Comparison of ENCODE assay signal across 8 mouse cellular contexts in the genomic region with DNA sequence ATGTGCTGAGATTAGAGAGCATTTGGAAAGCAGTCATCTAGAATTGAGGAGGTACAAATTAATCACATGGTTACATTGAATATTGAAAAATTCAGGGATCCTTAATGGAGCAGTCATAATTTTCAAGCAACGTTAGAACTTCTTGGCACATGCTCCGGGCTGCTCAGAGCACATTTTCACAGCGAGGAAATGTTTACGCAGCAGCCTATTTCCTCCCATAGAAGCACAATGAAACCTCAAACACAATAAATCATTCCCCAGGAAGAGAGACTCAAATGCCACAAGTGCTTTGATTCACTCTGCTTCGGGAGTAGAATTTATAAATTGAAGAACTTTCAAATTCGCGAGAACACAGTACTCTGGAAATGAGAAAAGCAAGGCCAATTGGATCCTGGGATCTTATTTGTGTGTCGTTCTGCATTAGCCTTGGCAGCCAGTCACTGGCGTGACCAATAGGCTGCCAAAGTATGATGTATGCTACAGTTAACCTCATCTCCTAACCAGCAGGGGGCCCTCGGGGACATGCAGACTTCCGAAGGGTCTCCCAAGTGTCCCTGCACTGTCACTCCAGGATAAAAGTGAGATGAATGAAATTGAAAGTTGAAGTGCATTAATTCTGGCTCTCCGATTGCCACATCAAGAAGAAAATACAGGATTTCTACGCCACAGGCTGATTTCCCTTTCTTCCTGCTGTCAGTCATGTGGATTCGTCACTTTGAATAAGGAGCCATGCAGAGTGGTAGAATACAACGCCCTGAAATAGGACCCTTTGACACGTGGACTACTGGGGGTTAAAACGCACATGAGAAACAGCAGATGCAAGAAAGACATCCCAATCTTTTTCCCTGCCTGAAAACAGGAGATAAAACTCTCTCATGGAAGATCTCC.
DNase-seq lines count a peak whose midpoint lies in the region; ATAC-seq lines count a peak whose summit lies in the region.

No protein-coding gene starts in this region.

- intact Hi-C loops in heart, postnatal 25 days (cut with DNase I): no loop called here

- H3K4me3 ChIP-seq in embryonic facial prominence, embryonic 15.5 days (replicated peaks): peak overlapping the region; percentile 36
- H3K4me3 ChIP-seq in heart, embryonic 13.5 days: peak overlapping the region; percentile 37
- H3K4me3 ChIP-seq in limb, embryonic 15.5 days: peak overlapping the region; percentile 22
- H3K4me3 ChIP-seq in midbrain, embryonic 14.5 days (replicated peaks; ENCODE audit: low read depth, low read length): peak overlapping the region; percentile 23
- peak overlapping the region; percentile 23 for H3K4me3 ChIP-seq in stomach, embryonic 15.5 days (replicated peaks)

- peak; percentile 69; the same call in 1 of the 2 replicates for ATAC-seq in embryonic facial prominence, embryonic 15.5 days (ENCODE audit: insufficient number of reproducible peaks, low FRiP score, low TSS enrichment, low read depth)
- ATAC-seq in heart, embryonic 13.5 days (ENCODE audit: extremely low read depth, insufficient number of reproducible peaks, low FRiP score, low TSS enrichment): no peak
- no peak for ATAC-seq in limb, embryonic 15.5 days (ENCODE audit: insufficient number of reproducible peaks, low FRiP score, low TSS enrichment, low read depth)
- peak; percentile 94 for ATAC-seq in midbrain, embryonic 14.5 days (ENCODE audit: low FRiP score, low TSS enrichment)
- peak; percentile 66 for ATAC-seq in stomach, embryonic 15.5 days (ENCODE audit: insufficient read depth, low FRiP score, low read depth)

- no peaks in the 10 kb centered on the region for H3K36me3 ChIP-seq in embryonic facial prominence, embryonic 15.5 days
- H3K36me3 ChIP-seq in heart, embryonic 13.5 days: no peaks in the 10 kb centered on the region
- H3K36me3 ChIP-seq in limb, embryonic 15.5 days: no peaks in the 10 kb centered on the region
- H3K36me3 ChIP-seq in midbrain, embryonic 14.5 days (ENCODE audit: control insufficient read depth, insufficient read depth, low read length): no peaks in the 10 kb centered on the region
- H3K36me3 ChIP-seq in stomach, embryonic 15.5 days: no peaks in the 10 kb centered on the region

- 22% methylated on average over 17 of the region's 17 CpGs for WGBS in embryonic facial prominence, embryonic 15.5 days
- 39% methylated on average over 17 of the region's 17 CpGs for WGBS in heart, embryonic 13.5 days
- WGBS in limb, embryonic 15.5 days: 26% methylated on average over 17 of the region's 17 CpGs
- 13% methylated on average over 17 of the region's 17 CpGs for WGBS in midbrain, embryonic 14.5 days
- WGBS in stomach, embryonic 15.5 days: 10% methylated on average over 17 of the region's 17 CpGs

- no peak overlapping the region; the same call in 1 of the 2 replicates for H3K27ac ChIP-seq in embryonic facial prominence, embryonic 15.5 days (replicated peaks)
- no peak overlapping the region for H3K27ac ChIP-seq in heart, embryonic 13.5 days (replicated peaks)
- no peak overlapping the region; the same call in 1 of the 2 replicates for H3K27ac ChIP-seq in limb, embryonic 15.5 days
- peak overlapping the region; percentile 45 for H3K27ac ChIP-seq in midbrain, embryonic 14.5 days (replicated peaks; ENCODE audit: low read depth, low read length)
- 0 out of 2 replicates have a peak overlapping the region, but pooled peaks have one; percentile 22 for H3K27ac ChIP-seq in stomach, embryonic 15.5 days

- H3K27me3 ChIP-seq in embryonic facial prominence, embryonic 15.5 days: no peaks in the 10 kb centered on the region
- no peaks in the 10 kb centered on the region for H3K27me3 ChIP-seq in heart, embryonic 13.5 days (replicated peaks)
- no peaks in the 10 kb centered on the region for H3K27me3 ChIP-seq in limb, embryonic 15.5 days
- no peaks in the 10 kb centered on the region for H3K27me3 ChIP-seq in midbrain, embryonic 14.5 days (ENCODE audit: control insufficient read depth, insufficient read depth, low read length)
- H3K27me3 ChIP-seq in stomach, embryonic 15.5 days (replicated peaks): no peaks in the 10 kb centered on the region

- DNase-seq in heart, adult 11 months: peak; percentile 86
- no peak for DNase-seq in heart, postnatal 25 days (ENCODE audit: low spot score)
- peak; percentile 76 for DNase-seq in kidney, postnatal 10 days
- peak; percentile 90 for DNase-seq in midbrain, embryonic 14.5 days

- H3K4me2 ChIP-seq in embryonic facial prominence, embryonic 15.5 days (replicated peaks): peak overlapping the region; percentile 49
- H3K4me2 ChIP-seq in heart, embryonic 13.5 days: peak overlapping the region; percentile 65
- peak overlapping the region; percentile 34 for H3K4me2 ChIP-seq in limb, embryonic 15.5 days
- peak overlapping the region; percentile 53 for H3K4me2 ChIP-seq in midbrain, embryonic 14.5 days (ENCODE audit: low read length)
- peak overlapping the region; percentile 47 for H3K4me2 ChIP-seq in stomach, embryonic 15.5 days

- H3K9ac ChIP-seq in embryonic facial prominence, embryonic 15.5 days: no peak overlapping the region
- H3K9ac ChIP-seq in heart, embryonic 13.5 days: 0 out of 2 replicates have a peak overlapping the region, but pooled peaks have one; percentile 54
- H3K9ac ChIP-seq in limb, embryonic 15.5 days: no peak overlapping the region
- no peak overlapping the region; the same call in 1 of the 2 replicates for H3K9ac ChIP-seq in midbrain, embryonic 14.5 days (replicated peaks; ENCODE audit: low read length)
- H3K9ac ChIP-seq in stomach, embryonic 15.5 days: no peak overlapping the region

- H3K9me3 ChIP-seq in embryonic facial prominence, embryonic 15.5 days (replicated peaks): no peaks in the 10 kb centered on the region
- no peaks in the 10 kb centered on the region for H3K9me3 ChIP-seq in heart, embryonic 13.5 days
- no peaks in the 10 kb centered on the region for H3K9me3 ChIP-seq in limb, embryonic 15.5 days
- no peaks in the 10 kb centered on the region for H3K9me3 ChIP-seq in midbrain, embryonic 14.5 days (ENCODE audit: control insufficient read depth, low read length)
- H3K9me3 ChIP-seq in stomach, embryonic 15.5 days: no peaks in the 10 kb centered on the region

- no peaks in the 10 kb centered on the region for H3K4me1 ChIP-seq in embryonic facial prominence, embryonic 15.5 days
- H3K4me1 ChIP-seq in heart, embryonic 13.5 days: 0 out of 2 replicates have a peak, but pooled peaks cover 5% of the 10 kb centered on the region
- 0 out of 2 replicates have a peak, but pooled peaks cover 2% of the 10 kb centered on the region for H3K4me1 ChIP-seq in limb, embryonic 15.5 days
- peaks cover 18% of the 10 kb centered on the region for H3K4me1 ChIP-seq in midbrain, embryonic 14.5 days (ENCODE audit: control insufficient read depth, insufficient read depth, low read length)
- no peaks in the 10 kb centered on the region for H3K4me1 ChIP-seq in stomach, embryonic 15.5 days

Comparison
In these comparisons a context has a peak if more than half of its experiments do, and no peak if none do; other contexts are left out.
1. ATAC-seq: peak in embryonic facial prominence, embryonic 15.5 days (single experiment), midbrain, embryonic 14.5 days (single experiment) and stomach, embryonic 15.5 days (single experiment); none in heart, embryonic 13.5 days (single experiment) and limb, embryonic 15.5 days (single experiment).
2. H3K27ac ChIP-seq: peak in midbrain, embryonic 14.5 days (single experiment) and stomach, embryonic 15.5 days (single experiment); none in embryonic facial prominence, embryonic 15.5 days (single experiment), heart, embryonic 13.5 days (single experiment) and limb, embryonic 15.5 days (single experiment).
3. Peak in every context shown above with its lines, with median percentiles within 50 percentile points of each other: H3K4me2 ChIP-seq and H3K4me3 ChIP-seq.